Mouse (Mus musculus) ovary, postnatal 10 days (tissue): Measurements from ENCODE around the gene Mki67.
A peak's percentile ranks its signal among the peaks of the same experiment; 100 is the strongest.

ENCODE experiments used
- DNase-seq: peaks from one replicate; pipeline ENCODE4 v3.0.0; 2022; ENCODE audit warnings: low spot score

The Mki67 gene

GRCm38 (mm10) chr7:135715642-135716444 is at the start of gene Mki67:
Gene Mki67 (minus strand): TSS chr7:135716361.
- peak; percentile 8 for DNase-seq

- no peak for DNase-seq
Observed at GRCm38 (mm10) chr7:135763311-135763710, 47.1 kb upstream of the Mki67 start.

DNA sequence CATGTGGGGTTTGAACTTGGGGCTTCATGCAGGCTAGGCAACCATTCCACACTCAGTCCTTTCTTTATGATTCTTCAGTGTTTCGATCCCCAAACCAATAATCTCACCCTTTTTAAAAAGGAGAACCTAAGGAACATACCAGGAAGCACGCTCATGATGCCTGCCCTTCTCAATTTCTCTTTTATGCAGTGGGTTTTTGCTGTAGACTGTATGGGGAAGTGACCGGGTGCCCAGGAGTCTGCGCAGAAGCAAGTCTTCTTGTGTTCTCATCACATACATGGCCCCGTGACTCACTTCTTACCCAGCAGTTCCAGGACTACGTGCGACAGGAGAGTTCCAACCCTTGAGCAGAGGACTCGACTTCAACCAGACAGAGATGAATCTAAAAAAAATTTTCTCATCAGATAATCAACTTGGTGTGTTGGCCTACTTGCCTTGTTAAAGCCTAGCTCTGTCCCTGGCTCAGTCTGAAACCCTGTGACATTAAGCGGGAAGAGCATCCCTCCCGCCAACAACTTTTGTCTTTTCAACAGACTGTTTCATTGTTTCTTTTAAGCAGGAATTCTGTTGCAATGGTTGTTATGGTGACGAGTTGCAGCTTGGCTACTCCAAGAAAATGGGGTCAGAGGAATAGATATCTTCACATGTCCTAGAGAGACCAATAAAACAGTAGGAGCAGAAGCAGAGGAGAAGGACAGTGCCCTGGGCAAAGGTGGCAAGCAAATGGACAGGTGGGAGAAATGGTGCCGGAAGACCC is 42.8 kb upstream of the Mki67 start:
- DNase-seq = no peak

GRCm38 (mm10) chr7:135758171-135758570 is 42.0 kb upstream of the Mki67 start:
- DNase-seq = no peak

- DNase-seq = no peak
Observed at GRCm38 (mm10) chr7:135756984-135757586, 40.9 kb upstream of the Mki67 start.

- no peak for DNase-seq
Observed at GRCm38 (mm10) chr7:135748986-135749385, 32.8 kb upstream of the Mki67 start.

DNA sequence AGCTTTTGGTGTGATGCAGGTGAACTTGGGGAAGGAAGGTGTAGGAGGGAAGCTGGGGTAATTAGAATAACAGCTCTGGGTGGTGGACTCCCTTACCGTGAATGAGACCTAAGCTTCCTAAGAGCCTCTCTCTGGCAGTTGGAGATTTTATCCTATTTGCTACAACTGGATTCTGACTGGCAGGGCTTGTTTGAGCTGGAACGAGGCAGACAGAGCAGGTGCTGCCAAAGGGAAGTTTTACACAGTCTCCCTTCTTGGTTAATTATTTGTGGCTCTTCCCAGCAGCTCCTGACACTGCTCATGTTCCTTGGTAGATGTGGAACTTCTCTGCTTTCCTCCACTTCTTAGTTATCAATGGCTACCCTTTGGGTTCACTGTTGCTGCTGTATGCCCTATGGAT is 30.9 kb upstream of the Mki67 start:
- DNase-seq = no peak

GRCm38 (mm10) chr7:135746528-135746927 is 30.4 kb upstream of the Mki67 start:
- no peak for DNase-seq

DNA sequence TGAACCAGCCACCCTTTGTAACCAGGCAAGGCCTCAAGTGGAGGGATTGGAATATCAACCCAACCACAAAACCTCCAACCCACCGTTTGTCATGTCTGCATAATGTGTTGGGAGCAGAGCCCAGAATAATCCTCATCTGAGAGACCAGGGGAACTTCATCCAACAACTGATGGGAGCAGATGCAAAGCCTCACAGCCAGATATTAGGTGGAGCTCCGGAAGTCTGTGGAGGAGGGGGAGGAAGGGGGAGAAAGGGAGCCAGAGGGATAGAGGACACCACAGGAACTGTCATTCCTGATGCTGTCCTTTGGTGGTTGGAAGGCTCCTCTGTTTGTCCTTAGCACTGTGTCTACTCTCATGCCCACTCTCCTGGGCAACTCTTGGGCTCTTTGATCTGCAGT is 28.9 kb upstream of the Mki67 start:
- DNase-seq = no peak

DNA sequence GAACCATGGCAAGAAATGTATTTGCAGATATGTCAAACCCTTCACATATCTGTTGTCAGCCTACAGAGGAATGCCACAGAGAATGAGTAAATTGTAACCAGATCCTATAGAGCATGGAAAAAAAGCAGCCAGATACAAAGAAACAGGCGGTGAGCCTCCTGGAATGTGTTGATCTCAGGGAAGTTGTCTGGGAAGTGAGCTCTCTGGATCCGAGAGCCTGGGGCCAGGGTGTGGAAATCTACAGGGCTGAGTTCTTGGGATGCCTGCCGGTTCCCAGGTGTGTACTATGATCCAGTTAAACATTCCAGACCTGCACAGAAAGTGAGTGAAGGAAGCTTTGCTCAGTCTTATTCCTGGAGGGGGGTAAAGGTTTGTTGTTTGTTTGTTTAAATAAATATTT is 24.3 kb upstream of the Mki67 start:
- DNase-seq = no peak

GRCm38 (mm10) chr7:135736581-135736886 is 20.4 kb upstream of the Mki67 start:
- DNase-seq = no peak

DNA sequence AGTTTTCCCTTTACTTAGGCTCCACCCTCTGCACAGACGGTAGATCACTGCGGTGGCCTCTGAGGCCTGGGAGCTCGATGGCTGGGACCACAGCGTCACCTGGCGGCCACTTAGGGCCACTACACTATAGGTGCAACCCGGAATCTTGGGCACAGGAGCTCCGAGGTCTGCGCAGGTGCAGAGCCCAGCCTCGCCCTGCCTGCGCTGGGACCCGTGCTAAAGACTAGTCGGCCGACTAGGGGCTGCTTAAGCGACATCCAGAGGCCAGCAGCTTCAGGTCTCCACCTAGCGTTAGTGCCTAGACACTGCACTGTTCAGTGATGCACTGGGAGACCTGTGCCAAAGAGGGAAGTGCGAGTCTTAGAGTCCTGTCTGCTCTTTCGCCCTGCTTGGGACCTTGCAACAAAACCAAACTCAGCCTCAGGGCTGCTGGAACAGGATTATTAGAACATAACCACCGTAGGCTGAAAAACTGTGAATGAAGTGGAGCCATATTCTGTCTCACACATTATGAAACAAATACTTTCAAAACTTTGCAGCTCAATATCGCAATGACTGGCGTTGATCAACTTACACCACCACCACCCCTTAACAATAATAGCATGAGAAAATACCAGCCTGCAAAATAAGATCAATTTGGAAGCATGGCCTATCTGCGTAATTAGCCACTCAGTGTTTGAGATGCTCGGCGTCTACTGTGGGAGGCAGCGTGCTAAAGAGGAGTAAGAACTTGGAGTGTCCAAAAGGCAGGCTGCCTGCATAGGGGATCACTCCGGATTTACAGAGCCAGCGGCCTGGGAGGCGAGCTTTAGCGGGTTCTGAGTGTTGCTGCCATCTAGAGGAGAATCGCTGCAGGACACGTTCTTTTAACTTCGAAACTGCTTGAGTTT is 19.8 kb upstream of the Mki67 start:
- peak; percentile 63 for DNase-seq

DNA sequence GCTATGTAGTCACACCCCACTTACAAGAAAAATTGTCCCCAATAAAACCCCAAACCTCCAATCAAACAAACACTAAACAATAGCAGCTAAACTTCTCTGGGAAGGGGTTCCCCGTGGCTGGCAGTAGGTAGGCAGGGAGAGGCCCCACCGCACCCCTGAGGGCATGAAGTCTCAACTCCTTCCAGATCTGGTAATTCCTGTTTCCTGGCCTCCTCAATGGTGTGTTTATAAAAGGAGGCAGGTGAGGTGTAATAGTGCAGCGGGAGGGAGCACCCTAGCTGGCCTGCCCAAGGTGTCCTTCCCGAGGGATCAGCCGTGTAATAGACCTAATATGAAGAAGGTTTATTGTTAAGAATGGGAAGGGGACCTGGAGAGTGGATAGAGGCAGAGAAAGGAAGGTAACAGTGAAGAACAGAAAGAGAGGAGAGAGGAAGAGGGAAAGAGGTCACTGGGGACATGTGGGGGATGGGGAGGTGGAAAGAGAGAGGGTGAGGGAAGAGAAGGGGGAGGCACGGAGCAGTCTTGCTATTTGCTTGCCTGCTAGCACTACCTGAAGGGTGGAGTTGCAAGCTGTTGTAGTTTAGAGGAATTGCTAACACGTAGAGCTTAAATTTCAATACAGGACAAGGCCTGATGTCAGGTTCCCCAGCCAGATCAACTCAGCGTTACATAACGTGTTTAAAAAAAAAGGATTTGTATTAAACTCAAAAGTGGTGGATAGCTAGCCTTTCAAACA is 18.9 kb upstream of the Mki67 start:
- DNase-seq = no peak

- no peak for DNase-seq
Observed at GRCm38 (mm10) chr7:135734379-135734778, 18.2 kb upstream of the Mki67 start.

DNA sequence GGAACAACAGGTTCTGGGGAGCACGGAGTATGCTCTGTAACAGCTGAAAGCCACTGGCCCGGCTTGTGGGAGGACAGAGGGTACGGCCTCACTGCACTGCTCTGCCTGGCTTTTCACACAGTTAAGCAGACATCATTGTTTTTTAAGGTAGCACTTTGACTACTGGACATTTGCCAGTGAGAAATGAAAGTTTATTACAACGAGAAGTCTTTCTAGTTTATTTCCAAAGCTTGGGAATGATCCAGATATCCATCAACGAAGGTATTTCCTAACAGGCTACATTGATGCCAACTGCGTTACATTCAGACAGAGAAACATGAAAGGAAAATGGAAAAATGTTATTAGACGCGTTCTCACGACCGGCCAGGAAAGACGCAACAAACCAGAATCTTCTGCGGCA is 11.9 kb upstream of the Mki67 start:
- no peak for DNase-seq

GRCm38 (mm10) chr7:135726707-135727106 is 10.5 kb upstream of the Mki67 start:
- no peak for DNase-seq

DNA sequence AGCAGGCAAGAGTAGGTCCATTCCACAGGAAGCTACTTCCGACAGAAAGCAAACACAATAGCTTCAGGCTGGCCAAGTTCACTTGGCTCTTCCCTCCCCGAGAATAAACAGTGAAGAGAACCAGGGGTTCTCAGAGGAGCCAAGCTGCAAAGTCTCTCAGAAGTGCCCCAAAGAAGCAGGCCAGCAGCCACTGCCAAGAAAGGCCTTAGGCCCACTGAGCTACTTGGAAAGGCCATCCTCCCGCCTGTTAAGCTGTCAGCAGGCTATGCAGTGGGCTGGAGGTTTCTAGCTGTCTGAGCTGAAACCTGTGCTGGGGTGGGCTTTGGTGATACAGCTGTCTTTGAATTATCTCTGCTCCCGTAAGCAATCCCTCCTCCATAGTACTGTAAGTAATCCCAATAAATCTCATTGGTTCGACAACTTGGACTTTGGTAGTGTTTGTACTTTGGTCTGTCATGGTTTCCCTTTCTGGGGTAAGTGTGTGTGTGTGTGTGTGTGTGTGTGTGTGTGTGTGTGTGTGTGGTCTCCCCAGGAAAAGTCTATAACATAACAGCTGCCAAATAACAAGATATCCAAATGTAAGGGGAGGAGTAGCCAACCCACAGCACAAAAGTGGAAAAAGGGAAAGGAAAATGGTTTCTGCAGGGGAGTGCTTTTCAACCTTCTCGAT is 7.6 kb upstream of the Mki67 start:
- no peak for DNase-seq

- no peak for DNase-seq
Observed at GRCm38 (mm10) chr7:135722011-135722838, 6.1 kb upstream of the Mki67 start.

DNA sequence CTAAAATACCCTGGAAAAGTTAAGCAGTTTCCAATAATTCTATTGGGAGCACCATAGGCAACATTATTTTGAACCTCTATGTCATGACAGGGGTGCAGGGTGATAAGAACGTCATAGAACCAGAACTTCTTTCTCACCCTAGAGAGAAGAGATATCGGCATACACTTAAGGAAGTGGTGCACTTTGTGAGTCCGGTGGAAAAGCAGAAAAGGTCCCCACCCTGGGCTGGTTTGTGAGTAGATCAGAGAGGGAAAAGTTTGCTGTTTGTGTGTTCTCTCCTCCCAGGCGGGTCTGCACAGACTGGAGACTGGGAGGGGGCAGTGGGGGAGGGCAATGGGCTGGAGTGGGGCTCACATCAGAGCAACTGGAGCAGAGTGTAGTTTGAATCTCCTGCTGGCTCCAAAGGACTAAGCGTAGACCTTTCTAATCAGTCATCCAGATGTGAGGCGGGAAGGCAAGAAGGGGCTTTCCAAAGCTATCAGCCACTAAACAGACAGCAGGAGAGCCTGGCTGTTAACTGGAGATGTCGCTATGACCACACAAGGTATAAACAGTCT is 5.4 kb upstream of the Mki67 start:
- no peak for DNase-seq
